Mouse (Mus musculus) limb, embryonic 10.5 days (tissue): Measurements from ENCODE around the gene Nckap5l. TPM values are rescaled to one million over a fixed set of nuclear protein-coding genes. Genes with fewer than 3 reads are reported as not detected.
"Not testable (repeated sequence)": the region's sequence is repeated elsewhere in the genome, so short reads cannot be mapped to it uniquely, and the experiment has no call there.

Experiments used
- DNase-seq: peaks from one replicate; pipeline ENCODE4 v3.0.0-alpha.2; 2017; ENCODE audit warnings: low spot score
- H3K27ac ChIP-seq: fragments of 300-500 bp; sonication (generic); 2 replicates; pipeline ENCODE4 v1.5.1; 2016; ENCODE audit warnings: mild to moderate bottlenecking
- H3K27me3 ChIP-seq: fragments of 300-500 bp; sonication (generic); 2 replicates; pipeline ENCODE4 v1.6.1; 2016; ENCODE audit warnings: low read depth, mild to moderate bottlenecking; ENCODE audit not compliant: poor library complexity, severe bottlenecking
- H3K36me3 ChIP-seq: fragments of 300-500 bp; sonication (generic); 2 replicates; pipeline ENCODE4 v1.6.1; 2016; ENCODE audit warnings: mild to moderate bottlenecking, moderate library complexity
- H3K4me1 ChIP-seq: fragments of 300-500 bp; sonication (generic); 2 replicates; pipeline ENCODE4 v1.6.1; 2016
- H3K4me3 ChIP-seq: fragments of 300-500 bp; sonication (generic); 2 replicates; pipeline ENCODE4 v1.5.1; 2016; ENCODE audit warnings: mild to moderate bottlenecking, moderate library complexity
- H3K9me3 ChIP-seq: fragments of 300-500 bp; sonication (generic); replicated peaks from 2 replicates; pipeline ENCODE4 v1.6.1; 2016; ENCODE audit warnings: mild to moderate bottlenecking
- WGBS: fragments of 180-500 bp; shearing (Covaris S2); methylation state at CpG from one replicate; pipeline ENCODE4 v1.1.7; 2016; 5-methylcytosine and 5-hydroxymethylcytosine counted together
- polyA plus RNA-seq: library from polyadenylated mRNA; unstranded; fragments of >200 nt; fragmentation: Nextera tagmentation; extraction: Ambion mirVana; gene quantifications from 2 replicates; pipeline ENCODE4 v1.2.1, GENCODE M21; 2016

Nckap5l gene
- polyA plus RNA-seq, 1 experiment from 2014 or later = 17.4 TPM

- DNase-seq = no peak
- 95% methylated on average over 2 of the region's 2 CpGs for WGBS
- no peak overlapping the region for H3K27ac ChIP-seq
- no peaks in the 10 kb centered on the region for H3K27me3 ChIP-seq
- no peaks in the 10 kb centered on the region for H3K9me3 ChIP-seq
- no peak overlapping the region for H3K4me3 ChIP-seq
- H3K4me1 ChIP-seq = peaks cover 51% of the 10 kb centered on the region
- H3K36me3 ChIP-seq = peaks cover 31% of the 10 kb centered on the region
Measured at GRCm38 (mm10) chr15:99397622-99398021, 59.9 kb downstream of the Nckap5l start.

- DNase-seq = no peak
- H3K4me3 ChIP-seq = no peak overlapping the region
Measured at GRCm38 (mm10) chr15:99396875-99397274, 60.7 kb downstream of the Nckap5l start.

GRCm38 (mm10) chr15:99396462-99396861 lies 61.1 kb downstream of the Nckap5l start:
- no peaks in the 10 kb centered on the region for H3K9me3 ChIP-seq
- DNase-seq = no peak
- peaks cover 20% of the 10 kb centered on the region for H3K36me3 ChIP-seq
- peaks cover 55% of the 10 kb centered on the region for H3K4me1 ChIP-seq
- no peak overlapping the region for H3K27ac ChIP-seq
- no peak overlapping the region for H3K4me3 ChIP-seq
- 78% methylated on average over 1 of the region's 1 CpGs for WGBS
- no peaks in the 10 kb centered on the region for H3K27me3 ChIP-seq

More at GRCm38 (mm10) chr15:99396875-99397274, 60.7 kb downstream of the Nckap5l start:
- 88% methylated on average over 4 of the region's 4 CpGs for WGBS
- Histone ChIP-seq H3K36me3 (peaks cover 24% of the 10 kb centered on the region), H3K4me1 (peaks cover 55% of the 10 kb centered on the region), H3K9me3 (no peaks in the 10 kb centered on the region), H3K27ac (no peak overlapping the region), H3K27me3 (no peaks in the 10 kb centered on the region)

GRCm38 (mm10) chr15:99393386-99394252 lies 63.9 kb downstream of the Nckap5l start:
- Histone ChIP-seq H3K4me1 (peaks cover 44% of the 10 kb centered on the region), H3K27me3 (no peaks in the 10 kb centered on the region), H3K4me3 (peak overlapping the region; percentile 84), H3K9me3 (no peaks in the 10 kb centered on the region), H3K27ac (peak overlapping the region; percentile 93), H3K36me3 (peaks cover 3% of the 10 kb centered on the region; the same call in 1 of the 2 replicates)
- DNase-seq = no peak
- 13% methylated on average over 24 of the region's 24 CpGs for WGBS

- DNase-seq = peak; percentile 95
- Histone ChIP-seq H3K4me1 (peaks cover 40% of the 10 kb centered on the region), H3K27ac (peak within 1 kb of the TSS; percentile 93), H3K36me3 (no peaks in the 10 kb centered on the region), H3K4me3 (peak within 1 kb of the TSS; percentile 84), H3K27me3 (no peaks in the 10 kb centered on the region), H3K9me3 (no peaks in the 10 kb centered on the region)
- WGBS = under 1% methylated on average over 51 of the region's 51 CpGs
Measured at GRCm38 (mm10) chr15:99392486-99393385, 64.8 kb downstream of the Nckap5l start, which contains the start of gene Tmbim6. Tmbim6 (plus strand) TSS chr15:99392882.

- WGBS = 86% methylated on average over 6 of the region's 6 CpGs
Measured at GRCm38 (mm10) chr15:99391975-99392374, 65.6 kb downstream of the Nckap5l start.

GRCm38 (mm10) chr15:99390472-99391401 lies 66.8 kb downstream of the Nckap5l start:
- Histone ChIP-seq H3K36me3 (no peaks in the 10 kb centered on the region), H3K27me3 (no peaks in the 10 kb centered on the region), H3K4me3 (no peak overlapping the region), H3K4me1 (peaks cover 27% of the 10 kb centered on the region), H3K27ac (no peak overlapping the region), H3K9me3 (no peaks in the 10 kb centered on the region)
- DNase-seq = no peak
- WGBS = 65% methylated on average over 7 of the region's 7 CpGs

More at GRCm38 (mm10) chr15:99391975-99392374, 65.6 kb downstream of the Nckap5l start:
- Histone ChIP-seq H3K27me3 (no peaks in the 10 kb centered on the region), H3K36me3 (no peaks in the 10 kb centered on the region), H3K4me1 (peaks cover 40% of the 10 kb centered on the region), H3K9me3 (no peaks in the 10 kb centered on the region), H3K4me3 (peak overlapping the region; percentile 84), H3K27ac (peak overlapping the region; percentile 93)
- no peak for DNase-seq

- Histone ChIP-seq H3K36me3 (no peaks in the 10 kb centered on the region), H3K27me3 (no peaks in the 10 kb centered on the region), H3K4me1 (peaks cover 18% of the 10 kb centered on the region), H3K4me3 (no peak overlapping the region), H3K27ac (no peak overlapping the region), H3K9me3 (no peaks in the 10 kb centered on the region)
- no peak for DNase-seq
- 82% methylated on average over 4 of the region's 4 CpGs for WGBS
Measured at GRCm38 (mm10) chr15:99387976-99388375, 69.6 kb downstream of the Nckap5l start.

GRCm38 (mm10) chr15:99386796-99387195 lies 70.8 kb downstream of the Nckap5l start:
- Histone ChIP-seq H3K27me3 (no peaks in the 10 kb centered on the region), H3K4me1 (peaks cover 13% of the 10 kb centered on the region), H3K36me3 (no peaks in the 10 kb centered on the region), H3K9me3 (no peaks in the 10 kb centered on the region), H3K4me3 (no peak overlapping the region), H3K27ac (no peak overlapping the region)
- 82% methylated on average over 3 of the region's 3 CpGs for WGBS
- DNase-seq = no peak

- H3K4me1 ChIP-seq = peaks cover 13% of the 10 kb centered on the region
- not testable (repeated sequence) for DNase-seq
- 73% methylated on average over 3 of the region's 3 CpGs for WGBS
Measured at GRCm38 (mm10) chr15:99386110-99386509, 71.4 kb downstream of the Nckap5l start.

GRCm38 (mm10) chr15:99384071-99384470 lies 73.5 kb downstream of the Nckap5l start:
- peak overlapping the region; percentile 77 for H3K27ac ChIP-seq
- WGBS = 20% methylated on average over 6 of the region's 6 CpGs

More at GRCm38 (mm10) chr15:99386110-99386509, 71.4 kb downstream of the Nckap5l start:
- H3K27me3 ChIP-seq, H3K4me3 ChIP-seq, H3K36me3 ChIP-seq, H3K9me3 ChIP-seq, H3K27ac ChIP-seq: not testable (repeated sequence)

GRCm38 (mm10) chr15:99382893-99383292 lies 74.7 kb downstream of the Nckap5l start:
- DNase-seq = no peak
- Histone ChIP-seq H3K36me3 (no peaks in the 10 kb centered on the region), H3K27me3 (no peaks in the 10 kb centered on the region), H3K9me3 (no peaks in the 10 kb centered on the region), H3K27ac (no peak overlapping the region), H3K4me1 (peaks cover 13% of the 10 kb centered on the region), H3K4me3 (no peak overlapping the region)

More at GRCm38 (mm10) chr15:99384071-99384470, 73.5 kb downstream of the Nckap5l start:
- peak overlapping the region; percentile 29; the same call in 1 of the 2 replicates for H3K4me3 ChIP-seq
- no peaks in the 10 kb centered on the region for H3K27me3 ChIP-seq
- no peaks in the 10 kb centered on the region for H3K36me3 ChIP-seq
- no peak for DNase-seq
- peaks cover 13% of the 10 kb centered on the region for H3K4me1 ChIP-seq
- H3K9me3 ChIP-seq = no peaks in the 10 kb centered on the region
